Mouse (Mus musculus) kidney, postnatal 0 days (tissue): Measurements from ENCODE around the gene Ift81. TPM values are rescaled to one million over a fixed set of nuclear protein-coding genes. Genes with fewer than 3 reads are reported as not detected.
A peak's percentile ranks its signal among the peaks of the same experiment; 100 is the strongest.

Source experiments
- ATAC-seq: fragments of 200-750 bp; cut with Nextera tagmentation; replicated peaks from 2 replicates; pipeline ENCODE4 v1.8.0; 2017; ENCODE audit warnings: low read depth, moderate number of reproducible peaks, moderate TSS enrichment, moderate library complexity; ENCODE audit not compliant: low FRiP score
- DNase-seq: peaks from one replicate; pipeline ENCODE4 v3.0.0-alpha.2; 2016; ENCODE audit warnings: low spot score
- H3K27ac ChIP-seq: fragments of 300-500 bp; sonication (generic); 2 replicates; pipeline ENCODE4 v1.5.1; 2014; ENCODE audit warnings: mild to moderate bottlenecking
- H3K27me3 ChIP-seq: fragments of 300-500 bp; sonication (generic); 2 replicates; pipeline ENCODE4 v1.6.1; 2014; ENCODE audit warnings: low read length, mixed read lengths; ENCODE audit not compliant: insufficient read depth
- H3K36me3 ChIP-seq: fragments of 300-500 bp; sonication (generic); 2 replicates; pipeline ENCODE4 v1.6.1; 2014; ENCODE audit warnings: low read length, mixed read lengths; ENCODE audit not compliant: insufficient read depth
- H3K4me1 ChIP-seq: fragments of 300-500 bp; sonication (generic); replicated peaks from 2 replicates; pipeline ENCODE4 v1.6.1; 2014; ENCODE audit warnings: antibody characterized with exemption, low read length, mixed read lengths; ENCODE audit not compliant: insufficient read depth
- H3K4me2 ChIP-seq: fragments of 300-500 bp; sonication (generic); 2 replicates; pipeline ENCODE4 v1.6.1; 2014; ENCODE audit warnings: mild to moderate bottlenecking, low read length, moderate library complexity, mixed read lengths
- H3K4me3 ChIP-seq: fragments of 300-500 bp; sonication (generic); replicated peaks from 2 replicates; pipeline ENCODE4 v1.5.1; 2014; ENCODE audit warnings: low read depth, low read length
- H3K9ac ChIP-seq: fragments of 300-500 bp; sonication (generic); 2 replicates; pipeline ENCODE4 v1.6.1; 2014; ENCODE audit warnings: low read depth, low read length
- H3K9me3 ChIP-seq: fragments of 300-500 bp; sonication (generic); replicated peaks from 2 replicates; pipeline ENCODE4 v1.6.1; 2016; ENCODE audit warnings: low read length, inconsistent platforms, mixed read lengths
- CTCF ChIP-seq: IDR thresholded peaks from 2 replicates; pipeline ENCODE4 v1.5.1; 2016; ENCODE audit warnings: antibody characterized with exemption, low read depth, mild to moderate bottlenecking, moderate library complexity
- WGBS: fragments of 180-500 bp; shearing (Covaris S2); extraction: QIAGEN DNeasy Blood & Tissue Kit; methylation state at CpG from one replicate; pipeline ENCODE4 v1.1.7; 2014; 5-methylcytosine and 5-hydroxymethylcytosine counted together
- polyA plus RNA-seq: library from polyadenylated mRNA; unstranded; fragments of >200 nt; fragmentation: Nextera tagmentation; extraction: Ambion mirVana; gene quantifications from 2 replicates; pipeline ENCODE4 v1.2.1, GENCODE M21; 2015

Gene Ift81
- polyA plus RNA-seq, 1 experiment from 2014 or later, result 39.1 TPM

DNA sequence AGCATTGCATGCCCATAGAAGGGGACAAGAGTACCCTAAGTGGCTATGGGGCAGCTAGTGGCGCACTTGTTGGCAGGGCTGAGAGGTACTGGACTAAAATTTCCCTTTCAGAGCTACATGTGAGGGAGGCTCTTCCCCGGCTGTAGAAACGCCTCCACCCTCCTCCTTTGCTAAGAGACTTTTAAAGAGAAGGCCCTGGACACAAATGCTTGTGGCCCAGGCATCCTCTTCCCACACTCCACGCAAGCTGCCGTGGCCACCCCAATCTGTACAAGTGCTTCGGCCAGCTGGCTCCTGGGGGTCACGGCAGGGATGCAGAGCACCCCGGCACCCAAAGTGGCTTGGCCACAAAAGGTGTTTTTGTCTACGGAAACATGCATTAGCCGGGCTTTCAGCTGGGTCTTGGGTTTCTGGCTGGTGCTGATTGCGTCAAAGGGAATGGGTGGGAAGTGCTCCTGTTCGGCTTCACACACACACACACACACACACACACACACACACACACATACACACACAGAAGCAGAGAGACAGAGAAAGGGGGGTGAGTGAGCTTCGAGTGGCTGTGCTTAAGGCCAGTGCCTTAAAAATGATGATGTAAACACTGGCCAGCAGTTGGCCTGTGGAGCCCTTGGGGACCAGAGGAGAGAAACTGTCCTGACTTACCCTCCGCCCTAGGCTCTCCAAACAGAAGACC, 88.9 kb downstream of the Ift81 start:
- Histone ChIP-seq H3K9me3 (no peaks in the 10 kb centered on the region), H3K4me1 (peaks cover 38% of the 10 kb centered on the region), H3K4me3 (no peak overlapping the region), H3K36me3 (no peaks in the 10 kb centered on the region), H3K4me2 (no peak overlapping the region), H3K9ac (0 out of 2 replicates have a peak overlapping the region, but pooled peaks have one; percentile 28), H3K27me3 (no peaks in the 10 kb centered on the region), H3K27ac (peak overlapping the region; percentile 82)
- TF ChIP-seq CTCF, result no peak
- DNase-seq (no peak), ATAC-seq (no peak)
- WGBS, result 74% methylated on average over 14 of the region's 14 CpGs

DNA sequence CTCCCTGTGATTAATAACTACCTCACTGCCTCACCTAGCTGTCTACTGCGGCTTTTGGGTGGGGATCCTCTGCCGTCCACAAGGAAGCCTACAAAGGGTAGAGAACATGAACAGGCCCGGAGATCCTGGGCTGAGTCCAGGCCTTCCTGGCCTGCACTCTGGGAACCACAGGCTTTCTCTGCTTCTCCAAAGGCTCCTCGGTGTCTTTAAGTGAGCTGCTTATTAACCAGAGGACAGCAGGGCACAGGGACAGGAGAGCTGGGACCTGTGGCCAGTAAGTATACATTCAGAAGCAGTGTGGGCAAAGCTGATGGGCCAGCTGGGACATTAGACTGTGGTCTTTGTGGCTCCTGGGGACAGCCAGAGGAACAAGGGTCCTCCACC, 89.5 kb downstream of the Ift81 start:
- no peaks in the 10 kb centered on the region for H3K27me3 ChIP-seq
- peak overlapping the region; percentile 82 for H3K27ac ChIP-seq
- no peak for DNase-seq
- H3K36me3 ChIP-seq, result no peaks in the 10 kb centered on the region
- H3K4me1 ChIP-seq, result peaks cover 35% of the 10 kb centered on the region
- no peaks in the 10 kb centered on the region for H3K9me3 ChIP-seq
- H3K9ac ChIP-seq, result 0 out of 2 replicates have a peak overlapping the region, but pooled peaks have one; percentile 28
- no peak overlapping the region for H3K4me3 ChIP-seq
- H3K4me2 ChIP-seq, result no peak overlapping the region
- 0 out of 2 replicates have a peak, but pooled peaks have one; percentile 47 for ATAC-seq
- no peak for TF ChIP-seq CTCF
- 48% methylated on average over 4 of the region's 4 CpGs for WGBS

DNA sequence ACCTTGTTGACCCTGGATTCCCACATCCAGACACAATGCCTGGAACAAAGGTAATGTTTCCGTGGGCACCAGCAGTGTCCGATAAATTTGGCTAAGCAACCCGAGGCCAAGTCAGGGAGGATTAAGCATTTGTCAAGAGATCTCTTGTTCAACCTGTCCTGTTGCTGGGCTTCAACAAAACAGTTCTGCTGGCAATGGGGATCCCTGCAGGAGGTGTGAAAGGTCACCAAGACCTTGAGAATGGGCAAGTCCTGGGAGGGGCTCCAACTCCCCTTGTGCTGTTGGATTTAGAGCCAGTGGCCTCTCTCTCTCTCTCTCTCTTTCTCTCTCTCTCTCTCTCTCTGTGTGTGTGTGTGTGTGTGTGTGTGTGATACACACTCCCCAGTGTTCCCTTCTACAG, 90.1 kb downstream of the Ift81 start:
- DNase-seq, result no peak
- Histone ChIP-seq H3K27me3 (no peaks in the 10 kb centered on the region), H3K36me3 (no peaks in the 10 kb centered on the region), H3K9ac (0 out of 2 replicates have a peak overlapping the region, but pooled peaks have one; percentile 28), H3K9me3 (no peaks in the 10 kb centered on the region), H3K4me1 (peaks cover 29% of the 10 kb centered on the region), H3K4me3 (no peak overlapping the region), H3K4me2 (no peak overlapping the region), H3K27ac (peak overlapping the region; percentile 82)
- no peak for TF ChIP-seq CTCF
- ATAC-seq, result no peak
- 68% methylated on average over 3 of the region's 3 CpGs for WGBS

DNA sequence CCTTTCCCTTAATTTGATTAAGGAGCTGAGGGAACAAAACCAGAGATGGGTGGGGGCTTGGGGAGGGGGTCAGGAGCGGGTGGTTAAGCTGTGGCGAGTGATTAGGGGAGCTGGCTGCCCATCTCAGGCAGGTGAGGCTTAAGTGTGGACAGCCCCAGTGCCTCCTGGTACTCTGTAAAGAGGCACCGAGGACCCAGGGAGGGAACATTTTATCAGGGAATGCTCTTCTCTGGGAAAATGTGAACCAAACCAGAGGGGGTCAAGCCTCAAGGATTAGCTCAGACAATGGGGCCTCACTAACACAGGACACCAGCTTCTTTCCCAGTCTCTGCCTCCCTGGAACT, 93.2 kb downstream of the Ift81 start:
- WGBS, result 48% methylated on average over 3 of the region's 3 CpGs

DNA sequence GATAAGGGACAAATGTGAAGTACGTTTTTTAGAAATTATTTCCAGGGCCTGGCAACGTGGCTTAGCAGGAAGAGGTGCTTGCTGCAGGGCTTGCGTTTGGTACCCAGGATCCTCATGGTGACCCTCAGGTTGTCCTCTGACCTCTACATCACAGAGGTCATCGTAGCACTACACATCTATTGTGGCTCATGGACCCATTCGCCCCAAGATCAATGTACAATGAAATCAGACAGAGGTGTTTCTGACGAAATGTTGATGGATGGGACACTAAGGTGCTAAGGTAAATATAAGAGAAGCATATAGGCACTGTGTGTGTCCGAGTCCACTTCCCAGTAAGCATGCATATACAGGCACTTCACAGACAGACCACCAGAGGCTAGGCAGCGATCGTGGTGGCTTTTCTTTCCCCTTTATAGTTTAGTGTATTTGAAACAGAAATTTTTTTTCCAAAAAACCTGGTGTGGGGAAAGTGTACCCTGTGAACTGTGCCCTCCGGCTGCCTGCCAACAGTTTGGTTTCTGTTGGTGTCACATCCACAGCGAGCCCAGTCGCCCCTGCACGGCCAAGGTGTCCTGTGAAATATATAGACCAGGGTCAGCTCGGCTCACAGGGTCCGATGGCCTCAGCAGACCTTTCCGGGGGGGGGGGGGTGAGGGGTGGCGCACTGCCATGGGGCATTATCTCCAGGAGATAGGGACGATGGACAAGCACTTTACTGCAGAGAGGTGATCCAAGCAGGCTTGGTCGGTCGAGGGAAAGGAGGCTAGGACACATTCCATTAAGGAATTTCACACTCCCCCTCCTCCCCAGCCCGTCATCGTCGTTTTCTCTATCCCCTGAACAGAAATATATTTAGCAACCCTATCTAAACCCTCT, 93.8 kb downstream of the Ift81 start:
- ATAC-seq (no peak), DNase-seq (no peak)
- no peak for TF ChIP-seq CTCF
- Histone ChIP-seq H3K9me3 (no peaks in the 10 kb centered on the region), H3K27ac (no peak overlapping the region), H3K27me3 (no peaks in the 10 kb centered on the region), H3K4me3 (no peak overlapping the region), H3K9ac (no peak overlapping the region), H3K4me2 (no peak overlapping the region), H3K4me1 (peaks cover 9% of the 10 kb centered on the region; the same call in 1 of the 2 replicates), H3K36me3 (no peaks in the 10 kb centered on the region)
- WGBS, result 43% methylated on average over 23 of the region's 23 CpGs

More for the DNA sequence above, 93.2 kb downstream of the Ift81 start:
- ATAC-seq (no peak), DNase-seq (no peak)
- Histone ChIP-seq H3K27ac (no peak overlapping the region), H3K9ac (no peak overlapping the region), H3K36me3 (no peaks in the 10 kb centered on the region), H3K4me2 (no peak overlapping the region), H3K9me3 (no peaks in the 10 kb centered on the region), H3K4me1 (peaks cover 9% of the 10 kb centered on the region; the same call in 1 of the 2 replicates), H3K4me3 (no peak overlapping the region), H3K27me3 (no peaks in the 10 kb centered on the region)
- no peak for TF ChIP-seq CTCF

DNA sequence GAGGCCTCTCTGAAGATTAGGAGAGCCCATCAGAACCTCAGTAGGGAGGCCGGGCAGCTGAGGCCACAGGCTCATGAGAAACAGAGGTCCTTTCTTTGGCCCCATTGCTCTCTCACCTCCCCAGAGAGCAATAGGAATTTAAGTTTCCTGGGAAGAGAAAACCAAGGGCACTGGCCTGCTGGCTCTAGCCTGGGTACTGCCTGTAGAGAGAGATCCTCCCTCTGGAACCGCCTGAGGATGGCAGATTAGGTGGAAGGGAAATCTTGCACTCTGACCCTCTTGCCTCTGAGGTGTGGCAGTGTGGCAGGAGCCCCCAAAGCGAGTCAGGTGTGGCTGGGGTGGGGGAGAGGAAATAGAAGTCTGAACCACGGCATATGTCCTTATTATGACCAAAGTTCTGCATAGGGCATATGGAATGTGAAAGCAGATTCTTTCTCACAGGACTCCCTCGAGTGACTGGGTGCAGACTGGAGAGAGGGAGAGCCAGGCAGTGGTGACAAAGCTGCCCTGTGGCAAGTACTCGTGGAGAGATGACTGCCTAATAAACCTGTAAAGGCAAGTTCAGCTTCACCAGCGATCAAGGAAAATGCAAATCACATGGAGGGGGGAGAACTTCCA, 95.2 kb downstream of the Ift81 start:
- TF ChIP-seq CTCF, result no peak
- no peaks in the 10 kb centered on the region for H3K9me3 ChIP-seq
- ATAC-seq, result no peak; the same call in 1 of the 2 replicates

More for the DNA sequence above, 95.2 kb downstream of the Ift81 start:
- Histone ChIP-seq H3K36me3 (no peaks in the 10 kb centered on the region), H3K27ac (peak overlapping the region; percentile 31; the same call in 1 of the 2 replicates), H3K27me3 (no peaks in the 10 kb centered on the region), H3K9ac (no peak overlapping the region), H3K4me2 (no peak overlapping the region), H3K4me1 (peaks cover 11% of the 10 kb centered on the region; the same call in 1 of the 2 replicates), H3K4me3 (no peak overlapping the region)
- WGBS, result 27% methylated on average over 7 of the region's 7 CpGs
- DNase-seq, result no peak
